Mouse (Mus musculus): ENCODE measurements at regions not wholly inside any gene's neighbourhood (a gene's known extent, or its start where the extent isn't known, plus 50 kb on each side); places are given as distances from the start of the nearest gene placed in this dataset.
"Not testable (repeated sequence)": the region's sequence is repeated elsewhere in the genome, so short reads cannot be mapped to it uniquely, and the experiment has no call there.

- no peak for DNase-seq
Observed at GRCm38 (mm10) chr17:16516173-16516572, 547.7 kb upstream of the Zfp960 start.

GRCm38 (mm10) chr17:16493951-16494350 is 570.0 kb upstream of the Zfp960 start:
- no peak for DNase-seq

DNA sequence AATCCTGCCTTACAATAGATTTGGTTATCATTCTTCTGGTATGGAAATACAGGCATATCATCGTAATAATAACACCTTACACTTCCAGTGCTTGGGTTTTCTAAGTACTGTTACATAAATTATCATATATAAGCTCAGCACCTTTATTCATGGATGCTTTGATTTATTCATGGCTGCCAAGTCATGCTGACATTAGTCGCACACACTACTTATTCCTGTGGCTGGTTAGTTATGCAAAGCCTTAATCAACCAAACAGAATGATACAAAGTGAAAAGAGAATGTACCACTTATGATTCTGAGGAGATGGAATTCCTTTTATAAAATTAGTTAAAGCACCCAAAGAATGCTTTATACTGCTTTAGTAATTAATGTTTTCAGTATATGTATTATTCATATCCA is 570.4 kb upstream of the Zfp960 start:
- no peak for DNase-seq

- peak; percentile 17 for DNase-seq
Observed at GRCm38 (mm10) chr17:16492551-16492950, 571.4 kb upstream of the Zfp960 start.

GRCm38 (mm10) chr17:16486355-16486754 is 577.6 kb upstream of the Zfp960 start:
- peak; percentile 8 for DNase-seq

DNA sequence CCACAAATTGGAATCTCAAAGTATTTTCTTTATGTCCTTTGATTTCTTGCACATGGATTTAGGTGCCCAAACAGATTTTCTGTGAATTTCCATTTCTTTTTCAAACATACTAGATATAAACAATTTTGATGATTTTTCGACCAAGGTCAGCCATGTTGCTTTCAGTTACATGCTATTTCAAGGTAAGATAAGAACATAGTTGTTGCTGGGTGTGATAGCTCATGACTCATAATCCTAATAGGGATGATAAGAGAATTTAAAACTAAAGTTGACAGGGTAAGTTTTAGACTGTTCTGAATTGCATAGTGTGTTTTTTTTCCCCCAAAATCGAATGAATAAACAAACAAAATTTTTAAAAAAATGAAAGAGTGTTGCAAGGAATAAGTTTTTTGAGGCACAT is 579.9 kb upstream of the Zfp960 start:
- no peak for DNase-seq

GRCm38 (mm10) chr17:16481722-16482121 is 582.2 kb upstream of the Zfp960 start:
- no peak for DNase-seq

GRCm38 (mm10) chr17:16480579-16480978 is 583.3 kb upstream of the Zfp960 start:
- no peak for DNase-seq

GRCm38 (mm10) chr17:16461208-16461607 is 602.7 kb upstream of the Zfp960 start:
- no peak for DNase-seq

DNA sequence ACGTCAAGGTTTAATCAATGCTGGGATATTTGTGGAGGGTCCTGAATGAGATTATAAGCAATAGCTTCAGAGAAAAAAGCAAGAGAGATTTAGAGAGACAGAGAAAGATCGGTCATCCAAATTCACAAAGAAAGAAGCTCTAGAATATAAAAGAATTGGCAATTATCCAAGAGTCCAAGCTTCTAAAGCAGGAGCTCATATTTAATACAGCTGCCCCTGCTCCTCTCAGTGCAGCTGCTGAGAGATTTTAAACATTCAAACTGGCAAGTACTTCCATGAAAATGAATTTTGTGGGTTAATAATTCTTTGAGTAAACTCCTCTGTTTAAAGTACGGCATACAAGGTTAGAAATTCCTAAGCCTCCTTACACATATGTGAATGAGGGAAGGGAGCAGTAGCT is 610.8 kb upstream of the Zfp960 start:
- no peak for DNase-seq

DNA sequence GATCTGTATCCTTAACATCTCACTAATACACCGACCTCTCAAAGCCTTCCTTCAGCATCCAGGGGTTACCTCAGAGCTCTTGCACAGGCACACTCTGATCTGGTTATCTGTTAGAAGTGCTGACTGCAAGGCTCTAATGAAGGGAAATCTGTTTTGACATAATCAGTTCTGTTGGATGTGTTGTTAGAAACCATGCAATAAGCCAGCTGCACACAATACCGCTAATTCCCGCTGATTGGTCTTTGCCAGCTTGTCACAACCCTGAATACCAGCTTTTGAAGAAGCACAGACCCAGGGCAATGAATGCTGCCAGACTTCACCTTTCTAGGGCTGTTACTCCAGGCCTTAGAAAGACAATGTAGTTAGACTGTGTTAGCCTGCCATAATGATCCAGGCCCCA is 613.7 kb upstream of the Rgmb start:
- DNase-seq: peak; percentile 4

- DNase-seq: no peak
Observed at GRCm38 (mm10) chr17:16395193-16395612, 564.4 kb upstream of the Rgmb start.

GRCm38 (mm10) chr17:16374855-16375221 is 544.0 kb upstream of the Rgmb start:
- DNase-seq: not testable (repeated sequence)

DNA sequence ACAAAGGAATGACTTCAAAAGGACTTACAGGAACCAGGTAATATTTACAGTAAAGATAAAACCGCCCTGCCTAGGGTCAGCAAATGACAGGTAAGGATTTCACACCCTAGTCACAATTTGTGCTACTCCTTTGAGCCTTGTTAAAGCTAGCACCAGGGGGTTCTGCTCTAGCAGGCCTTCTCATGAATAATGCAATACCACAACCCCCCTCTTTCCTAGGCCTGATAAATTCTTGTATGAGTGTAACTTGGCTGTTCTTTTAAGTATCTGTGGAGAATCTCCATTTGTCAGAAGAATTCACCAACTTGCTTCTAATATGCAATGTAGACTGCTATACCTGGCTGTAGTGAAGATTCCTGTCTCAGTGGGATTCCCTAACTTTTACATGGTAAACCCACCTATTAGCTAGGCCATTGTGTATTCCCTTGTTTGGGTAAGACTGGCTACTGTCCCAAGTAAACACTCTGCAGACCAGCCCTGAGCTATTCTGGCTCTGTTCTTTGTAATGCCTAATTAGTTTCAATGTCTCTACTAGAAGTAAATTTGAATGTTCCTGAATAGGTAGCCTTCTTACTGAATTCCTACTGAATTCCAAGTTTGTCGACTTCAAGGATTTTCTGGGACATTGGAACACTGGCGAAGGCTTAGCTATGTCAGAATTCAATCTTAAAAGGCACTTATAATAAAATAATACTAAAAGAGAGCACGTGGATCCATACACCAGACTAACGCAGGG is 543.4 kb upstream of the Rgmb start:
- not testable (repeated sequence) for DNase-seq

GRCm38 (mm10) chr17:16372976-16373375 is 542.1 kb upstream of the Rgmb start:
- DNase-seq: no peak

DNA sequence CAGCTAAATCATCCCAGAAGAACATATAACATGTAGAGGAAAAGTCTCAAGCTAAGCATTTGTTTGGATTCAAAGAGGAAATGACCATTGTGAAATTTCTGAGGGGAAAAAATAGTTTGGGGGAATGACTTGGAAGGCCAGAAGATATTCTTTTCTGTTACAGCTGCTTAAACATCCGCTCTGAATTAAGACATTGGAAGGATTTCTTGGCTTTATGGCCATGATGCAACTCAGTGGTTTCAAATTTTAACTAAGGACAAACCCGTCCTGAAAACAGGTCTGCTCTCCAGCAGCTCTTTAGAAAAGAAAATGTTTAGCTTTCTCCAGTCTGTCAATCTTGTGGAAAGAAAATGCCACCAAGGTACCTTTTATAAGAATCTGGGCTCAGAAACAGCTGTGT is 513.2 kb upstream of the Rgmb start:
- no peak for DNase-seq

DNA sequence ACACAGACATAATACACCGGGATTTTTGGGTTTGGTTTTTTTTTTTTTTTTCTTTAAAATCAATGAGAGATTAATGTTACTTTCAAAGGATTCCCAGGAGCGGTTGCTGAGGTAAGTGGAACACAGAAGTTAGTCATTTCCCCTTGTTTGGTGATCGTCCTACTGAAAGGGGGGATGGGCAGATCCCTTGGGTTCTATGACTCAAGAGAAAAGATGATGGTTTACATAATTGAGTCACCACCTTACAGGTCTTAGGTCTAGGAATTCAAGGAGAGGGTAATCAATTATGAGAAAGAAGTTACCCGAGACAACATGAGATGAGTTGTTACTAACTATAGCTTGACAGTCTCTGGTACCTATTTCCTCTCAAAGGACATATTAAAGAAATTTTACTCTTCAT is 511.9 kb upstream of the Rgmb start:
- no peak for DNase-seq

GRCm38 (mm10) chr17:16339720-16340470 is 509.1 kb upstream of the Rgmb start:
- DNase-seq: no peak

GRCm38 (mm10) chr17:16311914-16312313 is 481.1 kb upstream of the Rgmb start:
- DNase-seq: no peak

DNA sequence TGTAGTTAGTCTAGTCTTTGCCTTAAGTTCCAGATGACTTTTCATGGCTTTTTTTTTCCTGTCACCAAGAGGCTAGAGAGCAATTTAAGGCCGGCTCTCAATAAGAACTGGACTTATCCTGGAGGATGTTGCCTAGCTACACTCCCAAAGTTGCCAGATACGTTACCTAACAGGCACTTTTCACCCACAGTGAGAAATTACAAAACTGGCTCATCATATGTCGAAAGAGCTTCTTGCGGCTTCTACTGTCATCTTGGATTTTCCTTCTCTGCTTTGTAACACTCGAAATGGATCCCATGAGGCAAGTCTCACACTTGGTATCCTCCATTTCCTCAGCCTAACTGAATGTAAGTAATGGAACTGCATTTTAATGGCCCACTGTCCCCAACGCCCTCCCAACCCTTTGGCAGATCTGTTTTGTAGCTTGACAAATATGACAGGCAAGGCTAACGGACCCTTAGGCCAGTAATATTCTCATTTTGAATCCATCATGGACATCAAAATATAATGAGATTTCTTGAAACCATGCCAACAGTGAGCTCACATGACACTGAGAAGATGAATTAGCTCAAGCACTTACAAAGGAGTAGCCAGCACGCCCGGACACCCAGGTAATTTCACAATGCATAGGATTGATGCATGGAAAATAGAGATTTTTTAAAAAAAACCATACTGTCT is 480.5 kb upstream of the Rgmb start:
- DNase-seq: no peak

- DNase-seq: no peak
Observed at GRCm38 (mm10) chr17:16301776-16302175, 470.9 kb upstream of the Rgmb start.

- no peak for DNase-seq
Observed at GRCm38 (mm10) chr17:16298553-16298952, 467.7 kb upstream of the Rgmb start.
